Mouse (Mus musculus): ENCODE measurements around the gene Tecpr2. TPM values are rescaled to one million over a fixed set of nuclear protein-coding genes. Genes with fewer than 3 reads are reported as not detected.
A peak's percentile ranks its signal among the peaks of the same experiment; 100 is the strongest.

Tecpr2 gene
- polyA plus RNA-seq, 1 experiment = 4.2 TPM

- peak within 1 kb of the TSS; percentile 78 for H3ac ChIP-seq (ENCODE audit: control insufficient read depth, insufficient read length)
- TF ChIP-seq MYOD1 (IDR thresholded peaks at IDR 0.05; ENCODE audit: control insufficient read depth in 1 of 3, insufficient read length in 2 of 3, low read depth in 2 of 3) = peak in 1 of 3 experiments; percentile 14
- TF ChIP-seq POLR2A (IDR thresholded peaks at IDR 0.05; ENCODE audit: insufficient read length, low read depth) = peak; percentile 63
- peak; percentile 68 for TF ChIP-seq POLR2AphosphoS2 (IDR thresholded peaks at IDR 0.05; ENCODE audit: insufficient read length, low read depth)
- TF ChIP-seq E2F4 (IDR thresholded peaks at IDR 0.05; ENCODE audit: insufficient read depth) = no peak
- TF ChIP-seq SRF (IDR thresholded peaks at IDR 0.05; ENCODE audit: control insufficient read depth, insufficient read length, low read depth) = no peak
- TF ChIP-seq MYOG (IDR thresholded peaks at IDR 0.05; ENCODE audit: control insufficient read depth in 1 of 3, insufficient read depth in 1 of 3, insufficient read length in 2 of 3, low read depth in 2 of 3) = peak in 1 of 3 experiments; percentile 36
- no peaks in the 10 kb centered on the region for H3K27me3 ChIP-seq (ENCODE audit: control insufficient read depth, insufficient read depth, insufficient read length)
- peak within 1 kb of the TSS; percentile 92 for H3K4me2 ChIP-seq (ENCODE audit: low read depth)
- peak within 1 kb of the TSS; percentile 55 for H3K4me3 ChIP-seq
- no peaks in the 10 kb centered on the region for H3K36me3 ChIP-seq (ENCODE audit: control insufficient read depth, insufficient read depth)
- H3K79me2 ChIP-seq (ENCODE audit: control insufficient read depth, insufficient read depth) = no peaks in the 10 kb centered on the region
Observed at GRCm38 (mm10) chr12:110850010-110850928, 38.8 kb upstream of the Tecpr2 start, which contains the start of gene Zfp839. TSS of gene Zfp839 (plus strand) at chr12:110850253.

- Histone ChIP-seq H3K79me2 (ENCODE audit: control insufficient read depth, insufficient read depth) (no peaks in the 10 kb centered on the region), H3K4me2 (ENCODE audit: low read depth) (peak overlapping the region; percentile 80), H3K27me3 (ENCODE audit: control insufficient read depth, insufficient read depth, insufficient read length) (no peaks in the 10 kb centered on the region), H3K36me3 (ENCODE audit: control insufficient read depth, insufficient read depth) (no peaks in the 10 kb centered on the region), H3ac (ENCODE audit: control insufficient read depth, insufficient read length) (peak overlapping the region; percentile 78), H3K4me3 (peak overlapping the region; percentile 55)
- no peak for TF ChIP-seq TCF3 (IDR thresholded peaks at IDR 0.05; ENCODE audit: insufficient read length, low read depth)
- TF ChIP-seq REST (IDR thresholded peaks at IDR 0.05; ENCODE audit: insufficient read depth, insufficient read length) = no peak
- TF ChIP-seq MYOD1 (IDR thresholded peaks at IDR 0.05; ENCODE audit: control insufficient read depth in 1 of 3, insufficient read length in 2 of 3, low read depth in 2 of 3) = no peak
- no peak for TF ChIP-seq USF1 (IDR thresholded peaks at IDR 0.05; ENCODE audit: low read depth)
- TF ChIP-seq E2F4 (IDR thresholded peaks at IDR 0.05; ENCODE audit: insufficient read depth) = no peak
- no peak for TF ChIP-seq POLR2AphosphoS2 (IDR thresholded peaks at IDR 0.05; ENCODE audit: insufficient read length, low read depth)
- TF ChIP-seq MYOG (IDR thresholded peaks at IDR 0.05; ENCODE audit: control insufficient read depth in 1 of 3, insufficient read depth in 1 of 3, insufficient read length in 2 of 3, low read depth in 2 of 3) = no peak
- no peak for TF ChIP-seq CEBPB (IDR thresholded peaks at IDR 0.05; ENCODE audit: insufficient read depth, poor library complexity, severe bottlenecking)
- no peak for TF ChIP-seq TCF12 (IDR thresholded peaks at IDR 0.05; ENCODE audit: insufficient read depth, poor library complexity, severe bottlenecking)
- TF ChIP-seq SRF (IDR thresholded peaks at IDR 0.05; ENCODE audit: control insufficient read depth, insufficient read length, low read depth) = no peak
- no peak for TF ChIP-seq POLR2A (IDR thresholded peaks at IDR 0.05; ENCODE audit: insufficient read length, low read depth)
- TF ChIP-seq MAX (IDR thresholded peaks at IDR 0.05; ENCODE audit: low read depth) = no peak
Observed at GRCm38 (mm10) chr12:110850929-110851256, 38.2 kb upstream of the Tecpr2 start.

- TF ChIP-seq SRF (IDR thresholded peaks at IDR 0.05; ENCODE audit: control insufficient read depth, insufficient read length, low read depth) = no peak
- no peak for TF ChIP-seq POLR2AphosphoS2 (IDR thresholded peaks at IDR 0.05; ENCODE audit: insufficient read length, low read depth)
- TF ChIP-seq CEBPB (IDR thresholded peaks at IDR 0.05; ENCODE audit: insufficient read depth, poor library complexity, severe bottlenecking) = no peak
- TF ChIP-seq MYOD1 (IDR thresholded peaks at IDR 0.05; ENCODE audit: control insufficient read depth in 1 of 3, insufficient read length in 2 of 3, low read depth in 2 of 3) = no peak
- no peak for TF ChIP-seq REST (IDR thresholded peaks at IDR 0.05; ENCODE audit: insufficient read depth, insufficient read length)
- no peak for TF ChIP-seq TCF12 (IDR thresholded peaks at IDR 0.05; ENCODE audit: insufficient read depth, poor library complexity, severe bottlenecking)
- no peak for TF ChIP-seq TCF3 (IDR thresholded peaks at IDR 0.05; ENCODE audit: insufficient read length, low read depth)
- no peak for TF ChIP-seq MAX (IDR thresholded peaks at IDR 0.05; ENCODE audit: low read depth)
- TF ChIP-seq MYOG (IDR thresholded peaks at IDR 0.05; ENCODE audit: control insufficient read depth in 1 of 3, insufficient read depth in 1 of 3, insufficient read length in 2 of 3, low read depth in 2 of 3) = no peak
- no peak for TF ChIP-seq POLR2A (IDR thresholded peaks at IDR 0.05; ENCODE audit: insufficient read length, low read depth)
- TF ChIP-seq USF1 (IDR thresholded peaks at IDR 0.05; ENCODE audit: low read depth) = no peak
- no peak for TF ChIP-seq E2F4 (IDR thresholded peaks at IDR 0.05; ENCODE audit: insufficient read depth)
- H3ac ChIP-seq (ENCODE audit: control insufficient read depth, insufficient read length) = no peak overlapping the region
- H3K4me2 ChIP-seq (ENCODE audit: low read depth) = peak overlapping the region; percentile 80
- H3K4me3 ChIP-seq = peak overlapping the region; percentile 55
- H3K27me3 ChIP-seq (ENCODE audit: control insufficient read depth, insufficient read depth, insufficient read length) = no peaks in the 10 kb centered on the region
- no peaks in the 10 kb centered on the region for H3K36me3 ChIP-seq (ENCODE audit: control insufficient read depth, insufficient read depth)
- no peaks in the 10 kb centered on the region for H3K79me2 ChIP-seq (ENCODE audit: control insufficient read depth, insufficient read depth)
Observed at GRCm38 (mm10) chr12:110851414-110851813, 37.6 kb upstream of the Tecpr2 start.

- no peak for TF ChIP-seq E2F4 (IDR thresholded peaks at IDR 0.05; ENCODE audit: insufficient read depth)
- no peak for TF ChIP-seq MAX (IDR thresholded peaks at IDR 0.05; ENCODE audit: low read depth)
- TF ChIP-seq TCF12 (IDR thresholded peaks at IDR 0.05; ENCODE audit: insufficient read depth, poor library complexity, severe bottlenecking) = no peak
- TF ChIP-seq CEBPB (IDR thresholded peaks at IDR 0.05; ENCODE audit: insufficient read depth, poor library complexity, severe bottlenecking) = no peak
- no peaks in the 10 kb centered on the region for H3K36me3 ChIP-seq (ENCODE audit: control insufficient read depth, insufficient read depth)
- no peaks in the 10 kb centered on the region for H3K27me3 ChIP-seq (ENCODE audit: control insufficient read depth, insufficient read depth, insufficient read length)
- H3K79me2 ChIP-seq (ENCODE audit: control insufficient read depth, insufficient read depth) = no peaks in the 10 kb centered on the region
- no peak overlapping the region for H3K4me3 ChIP-seq
- no peak overlapping the region for H3K4me2 ChIP-seq (ENCODE audit: low read depth)
- no peak overlapping the region for H3ac ChIP-seq (ENCODE audit: control insufficient read depth, insufficient read length)
Observed at GRCm38 (mm10) chr12:110851923-110852322, 37.1 kb upstream of the Tecpr2 start.
